Mouse (Mus musculus) neural tube, embryonic 15.5 days (tissue): ENCODE measurements around the gene Gm10842. TPM values are rescaled to one million over a fixed set of nuclear protein-coding genes. Genes with fewer than 3 reads are reported as not detected.
"Not testable (repeated sequence)": the region's sequence is repeated elsewhere in the genome, so short reads cannot be mapped to it uniquely, and the experiment has no call there.

Source experiments
- ATAC-seq: fragments of 200-750 bp; cut with Nextera tagmentation; 2 replicates; pipeline ENCODE4 v1.8.0; 2017; ENCODE audit warnings: mild to moderate bottlenecking, moderate TSS enrichment, moderate library complexity; ENCODE audit not compliant: low FRiP score
- H3K27ac ChIP-seq: fragments of 300-500 bp; sonication (generic); replicated peaks from 2 replicates; pipeline ENCODE4 v1.5.1; 2015; ENCODE audit warnings: mild to moderate bottlenecking, inconsistent platforms
- H3K27me3 ChIP-seq: fragments of 300-500 bp; sonication (generic); replicated peaks from 2 replicates; pipeline ENCODE4 v1.6.1; 2015; ENCODE audit warnings: inconsistent platforms
- H3K36me3 ChIP-seq: fragments of 300-500 bp; sonication (generic); 2 replicates; pipeline ENCODE4 v1.6.1; 2015; ENCODE audit warnings: inconsistent platforms
- H3K4me1 ChIP-seq: fragments of 300-500 bp; sonication (generic); 2 replicates; pipeline ENCODE4 v1.6.1; 2015; ENCODE audit warnings: inconsistent platforms
- H3K4me2 ChIP-seq: fragments of 300-500 bp; sonication (generic); 2 replicates; pipeline ENCODE4 v1.6.1; 2015; ENCODE audit warnings: inconsistent platforms, mild to moderate bottlenecking, moderate library complexity
- H3K4me3 ChIP-seq: fragments of 300-500 bp; sonication (generic); replicated peaks from 2 replicates; pipeline ENCODE4 v1.5.1; 2015; ENCODE audit warnings: mild to moderate bottlenecking, inconsistent platforms
- H3K9ac ChIP-seq: fragments of 300-500 bp; sonication (generic); replicated peaks from 2 replicates; pipeline ENCODE4 v1.6.1; 2015; ENCODE audit warnings: mild to moderate bottlenecking, inconsistent platforms
- H3K9me3 ChIP-seq: fragments of 300-500 bp; sonication (generic); replicated peaks from 2 replicates; pipeline ENCODE4 v1.6.1; 2016; ENCODE audit warnings: inconsistent platforms
- WGBS: fragments of 180-500 bp; shearing (Covaris S2); methylation state at CpG from one replicate; pipeline ENCODE4 v1.1.7; 2015; ENCODE audit warnings: mixed read lengths; 5-methylcytosine and 5-hydroxymethylcytosine counted together
- polyA plus RNA-seq: library from polyadenylated mRNA; unstranded; fragments of >200 nt; fragmentation: Nextera tagmentation; extraction: Ambion mirVana; gene quantifications from 2 replicates; pipeline ENCODE4 v1.2.1, GENCODE M21; 2015

Gene Gm10842
- not detected in 2 replicates for polyA plus RNA-seq

- no peak within 1 kb of the TSS for H3K9ac ChIP-seq
- no peaks in the 10 kb centered on the region for H3K9me3 ChIP-seq
- ATAC-seq, result no peak
- H3K27ac ChIP-seq, result no peak within 1 kb of the TSS
- no peak within 1 kb of the TSS for H3K4me3 ChIP-seq
- 82% methylated on average over 3 of the region's 3 CpGs for WGBS
- H3K4me2 ChIP-seq, result no peak within 1 kb of the TSS
- peaks cover 6% of the 10 kb centered on the region for H3K4me1 ChIP-seq
- no peaks in the 10 kb centered on the region for H3K36me3 ChIP-seq
- H3K27me3 ChIP-seq, result no peaks in the 10 kb centered on the region
Observed at GRCm38 (mm10) chr11:105146593-105146992, at the start of gene Gm10842. Gene Gm10842 (plus strand): TSS chr11:105146893.

- not testable (repeated sequence) for H3K9ac ChIP-seq, H3K27ac ChIP-seq, H3K9me3 ChIP-seq, H3K4me2 ChIP-seq, H3K27me3 ChIP-seq, H3K36me3 ChIP-seq, H3K4me1 ChIP-seq, H3K4me3 ChIP-seq, ATAC-seq
- WGBS, result 80% methylated on average over 22 of the region's 22 CpGs
Observed at GRCm38 (mm10) chr11:105112448-105112847, 34.2 kb upstream of the Gm10842 start.

- no peaks in the 10 kb centered on the region for H3K27me3 ChIP-seq
- H3K9ac ChIP-seq, result no peak overlapping the region
- H3K4me3 ChIP-seq, result no peak overlapping the region
- no peaks in the 10 kb centered on the region for H3K4me1 ChIP-seq
- H3K36me3 ChIP-seq, result no peaks in the 10 kb centered on the region
- no peak overlapping the region for H3K4me2 ChIP-seq
- ATAC-seq, result no peak
- H3K27ac ChIP-seq, result no peak overlapping the region
- WGBS, result 87% methylated on average over 7 of the region's 7 CpGs
- no peaks in the 10 kb centered on the region for H3K9me3 ChIP-seq
Observed at GRCm38 (mm10) chr11:105117814-105118213, 28.9 kb upstream of the Gm10842 start.

- Histone ChIP-seq H3K9ac (no peak overlapping the region), H3K36me3 (no peaks in the 10 kb centered on the region), H3K9me3 (no peaks in the 10 kb centered on the region), H3K27me3 (no peaks in the 10 kb centered on the region), H3K4me1 (peaks cover 3% of the 10 kb centered on the region; the same call in 1 of the 2 replicates), H3K27ac (no peak overlapping the region), H3K4me2 (no peak overlapping the region), H3K4me3 (no peak overlapping the region)
- 29% methylated on average over 4 of the region's 4 CpGs for WGBS
- ATAC-seq, result no peak
Observed at GRCm38 (mm10) chr11:105120551-105121061, 26.1 kb upstream of the Gm10842 start.

- H3K4me1 ChIP-seq, H3K4me2 ChIP-seq, H3K27me3 ChIP-seq, H3K36me3 ChIP-seq, H3K27ac ChIP-seq, H3K9ac ChIP-seq, H3K9me3 ChIP-seq, ATAC-seq, H3K4me3 ChIP-seq: not testable (repeated sequence)
- WGBS, result 79% methylated on average over 5 of the region's 5 CpGs
Observed at GRCm38 (mm10) chr11:105121792-105122191, 24.9 kb upstream of the Gm10842 start.

- H3K4me3 ChIP-seq, result no peak overlapping the region
- no peaks in the 10 kb centered on the region for H3K27me3 ChIP-seq
- peaks cover 17% of the 10 kb centered on the region for H3K4me1 ChIP-seq
- no peaks in the 10 kb centered on the region for H3K9me3 ChIP-seq
- H3K36me3 ChIP-seq, result 0 out of 2 replicates have a peak, but pooled peaks cover under 1% of the 10 kb centered on the region
- 0 out of 2 replicates have a peak, but pooled peaks have one; percentile 36 for ATAC-seq
- H3K27ac ChIP-seq, result no peak overlapping the region; the same call in 1 of the 2 replicates
- WGBS, result 2% methylated on average over 9 of the region's 9 CpGs
- H3K9ac ChIP-seq, result no peak overlapping the region
- no peak overlapping the region for H3K4me2 ChIP-seq
Observed at GRCm38 (mm10) chr11:105123986-105124385, 22.7 kb upstream of the Gm10842 start.

GRCm38 (mm10) chr11:105125735-105126519 is 20.8 kb upstream of the Gm10842 start, which contains the start of gene Mettl2:
Gene Mettl2 (plus strand): TSS chr11:105126425.
- H3K27me3 ChIP-seq, result no peaks in the 10 kb centered on the region
- ATAC-seq, result peak; percentile 94
- H3K27ac ChIP-seq, result peak within 1 kb of the TSS; percentile 91
- H3K9me3 ChIP-seq, result no peaks in the 10 kb centered on the region
- peaks cover 17% of the 10 kb centered on the region for H3K4me1 ChIP-seq
- peak within 1 kb of the TSS; percentile 82 for H3K4me2 ChIP-seq
- WGBS, result 1% methylated on average over 35 of the region's 38 CpGs
- H3K36me3 ChIP-seq, result peaks cover 14% of the 10 kb centered on the region; the same call in 1 of the 2 replicates
- peak within 1 kb of the TSS; percentile 44 for H3K9ac ChIP-seq
- peak within 1 kb of the TSS; percentile 100 for H3K4me3 ChIP-seq

GRCm38 (mm10) chr11:105126520-105127029 is 20.1 kb upstream of the Gm10842 start:
- peak overlapping the region; percentile 82 for H3K4me2 ChIP-seq
- peak overlapping the region; percentile 100 for H3K4me3 ChIP-seq
- peak overlapping the region; percentile 44 for H3K9ac ChIP-seq
- H3K36me3 ChIP-seq, result peaks cover 20% of the 10 kb centered on the region
- ATAC-seq, result peak; percentile 23
- under 1% methylated on average over 49 of the region's 49 CpGs for WGBS
- H3K9me3 ChIP-seq, result no peaks in the 10 kb centered on the region
- no peaks in the 10 kb centered on the region for H3K27me3 ChIP-seq
- H3K27ac ChIP-seq, result no peak overlapping the region
- peaks cover 17% of the 10 kb centered on the region for H3K4me1 ChIP-seq

GRCm38 (mm10) chr11:105135692-105136091 is 11.0 kb upstream of the Gm10842 start:
- Histone ChIP-seq H3K36me3 (peaks cover 92% of the 10 kb centered on the region), H3K9ac (no peak overlapping the region), H3K4me3 (no peak overlapping the region), H3K4me2 (no peak overlapping the region), H3K27ac (no peak overlapping the region), H3K27me3 (no peaks in the 10 kb centered on the region), H3K4me1 (no peaks in the 10 kb centered on the region), H3K9me3 (no peaks in the 10 kb centered on the region)
- WGBS, result 94% methylated on average over 7 of the region's 7 CpGs
- no peak for ATAC-seq

GRCm38 (mm10) chr11:105137255-105137654 is 9.4 kb upstream of the Gm10842 start:
- H3K9me3 ChIP-seq, H3K27me3 ChIP-seq, H3K4me3 ChIP-seq, H3K27ac ChIP-seq, H3K9ac ChIP-seq, H3K4me1 ChIP-seq, H3K4me2 ChIP-seq, ATAC-seq: not testable (repeated sequence)
- 97% methylated on average over 2 of the region's 2 CpGs for WGBS
- H3K36me3 ChIP-seq, result peaks cover 85% of the 10 kb centered on the region

GRCm38 (mm10) chr11:105140512-105140911 is 6.2 kb upstream of the Gm10842 start:
- peaks cover 52% of the 10 kb centered on the region for H3K36me3 ChIP-seq
- not testable (repeated sequence) for H3K9ac ChIP-seq, H3K9me3 ChIP-seq, ATAC-seq, H3K4me1 ChIP-seq, H3K4me2 ChIP-seq, H3K27me3 ChIP-seq, H3K27ac ChIP-seq, H3K4me3 ChIP-seq
- WGBS, result 96% methylated on average over 7 of the region's 8 CpGs

- Histone ChIP-seq H3K27me3 (no peaks in the 10 kb centered on the region), H3K4me2 (no peak overlapping the region), H3K4me3 (no peak overlapping the region), H3K4me1 (no peaks in the 10 kb centered on the region), H3K36me3 (peaks cover 46% of the 10 kb centered on the region), H3K27ac (no peak overlapping the region), H3K9ac (no peak overlapping the region), H3K9me3 (no peaks in the 10 kb centered on the region)
- WGBS, result 97% methylated on average over 5 of the region's 5 CpGs
- ATAC-seq, result no peak
Observed at GRCm38 (mm10) chr11:105141115-105141514, 5.6 kb upstream of the Gm10842 start.
